Mouse (Mus musculus) heart, postnatal 10 days (tissue): ENCODE measurements around the gene Kmt2c. TPM values are rescaled to one million over a fixed set of nuclear protein-coding genes. Genes with fewer than 3 reads are reported as not detected.

Experiments used
- DNase-seq, 2 experiments: peaks; one replicate each; pipeline ENCODE4 v3.0.0; 2021
- intact Hi-C: fragments of 180-260 bp; cut with DNase I; formaldehyde crosslinking; loops from one replicate; pipeline ENCODE4 v1.15.1; 2025
- total RNA-seq, 2 experiments: library from RNA; stranded (reverse); gene quantifications; 2 replicates each; pipeline ENCODE4 v1.2.3; 2021

The Kmt2c gene
- total RNA-seq, 2 experiments from 2014 or later: 45.3 to 46.7 TPM

DNA sequence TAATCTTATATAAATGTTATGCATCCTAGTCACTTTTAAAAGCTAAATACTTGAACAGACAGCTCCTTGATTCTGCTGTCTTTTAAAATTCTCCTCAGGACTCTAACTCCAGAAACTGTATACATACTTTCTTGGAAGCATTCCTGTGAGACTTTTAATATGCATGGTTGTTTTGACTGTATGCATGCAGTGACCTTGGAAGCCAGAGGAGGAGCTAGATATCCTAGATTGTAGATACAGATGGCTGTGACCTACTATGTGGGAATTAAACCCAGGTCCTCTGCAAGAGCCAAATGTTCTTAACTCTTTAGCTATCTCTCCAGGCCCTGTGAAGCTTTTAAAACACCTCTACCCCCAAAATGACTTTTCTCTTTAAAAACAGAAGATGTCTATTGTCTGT lies 83.2 kb downstream of the Kmt2c start:
- intact Hi-C loops: no loop called here
- DNase-seq: no peak

DNA sequence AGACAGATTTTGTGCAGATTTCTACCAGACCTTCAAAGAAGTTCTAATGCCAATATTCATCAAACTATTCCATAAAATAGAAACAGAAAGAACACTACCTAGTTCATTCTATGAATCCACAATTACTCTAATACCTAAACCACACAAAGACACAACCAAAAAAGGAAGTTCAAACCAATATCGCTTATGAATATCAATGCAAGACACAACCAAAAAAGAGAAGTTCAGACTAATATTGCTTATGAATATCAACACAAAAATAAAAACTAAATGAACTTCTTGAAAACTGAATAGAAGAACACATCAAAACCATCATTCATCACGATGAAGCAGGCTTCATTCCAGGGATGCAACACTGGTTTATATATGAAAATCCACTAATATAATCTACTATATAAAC lies 101.9 kb downstream of the Kmt2c start:
- intact Hi-C loops: no loop called here
- no peak for DNase-seq

DNA sequence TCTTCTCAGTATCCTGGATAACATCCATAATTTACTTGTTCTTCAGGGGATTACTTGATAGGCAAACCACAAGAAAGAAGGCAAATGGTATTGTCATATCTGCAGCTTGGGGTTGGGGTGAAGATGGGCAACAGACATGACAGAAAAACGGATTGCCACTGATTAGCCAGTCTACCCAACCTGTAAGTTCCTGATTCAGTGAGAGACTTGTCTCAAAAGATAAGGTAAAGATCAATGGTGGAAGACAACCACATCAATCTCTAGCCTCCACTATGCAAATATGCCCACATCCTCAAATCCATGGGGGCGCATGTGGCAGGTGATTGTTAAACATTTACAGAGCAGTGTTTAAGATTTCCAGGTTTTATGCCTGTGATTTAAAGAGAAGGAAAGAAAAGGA lies 105.9 kb downstream of the Kmt2c start:
- intact Hi-C loops: no loop called here
- no peak for DNase-seq

DNA sequence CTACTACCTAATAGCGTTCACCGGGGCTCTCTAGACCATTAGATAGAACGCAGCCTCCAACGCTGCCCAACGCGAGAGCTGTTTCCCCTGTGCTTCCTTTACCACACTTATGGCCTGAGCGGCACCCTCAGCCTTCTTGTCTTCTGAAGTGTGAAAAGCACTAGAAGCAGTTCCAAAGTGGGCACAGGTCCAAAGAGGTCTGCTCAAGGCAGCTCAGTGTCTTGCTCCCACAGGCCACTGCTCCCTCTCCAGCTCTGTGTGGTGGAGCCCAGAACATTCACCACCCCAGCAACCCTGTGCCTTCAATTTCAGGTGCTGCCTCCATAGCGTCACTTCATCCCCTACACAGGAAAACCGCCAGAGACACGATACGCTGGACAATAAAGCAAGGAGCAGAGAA lies 115.0 kb downstream of the Kmt2c start:
- intact Hi-C loops: no loop called here
- peak; percentile 7 to 19 for DNase-seq

DNA sequence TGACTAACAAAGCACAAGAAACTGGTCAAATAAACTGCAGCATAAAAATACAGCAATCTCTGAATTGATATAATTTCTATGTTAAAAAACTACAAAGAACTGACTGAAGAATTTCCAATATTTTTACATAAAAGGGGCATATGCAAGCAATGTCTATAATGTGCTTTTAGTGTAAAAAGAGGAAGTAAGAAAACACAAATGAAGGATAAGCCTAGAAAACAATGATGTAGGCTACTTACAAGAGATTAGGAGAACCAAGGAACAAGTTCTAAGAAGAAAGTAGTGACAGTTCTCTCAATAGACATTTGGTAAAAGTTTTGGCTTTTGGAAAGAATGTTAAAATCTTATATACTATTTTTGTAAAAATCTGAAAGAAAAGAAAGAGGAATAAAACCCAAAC lies 119.4 kb downstream of the Kmt2c start:
- intact Hi-C loops: no loop called here
- DNase-seq: no peak

DNA sequence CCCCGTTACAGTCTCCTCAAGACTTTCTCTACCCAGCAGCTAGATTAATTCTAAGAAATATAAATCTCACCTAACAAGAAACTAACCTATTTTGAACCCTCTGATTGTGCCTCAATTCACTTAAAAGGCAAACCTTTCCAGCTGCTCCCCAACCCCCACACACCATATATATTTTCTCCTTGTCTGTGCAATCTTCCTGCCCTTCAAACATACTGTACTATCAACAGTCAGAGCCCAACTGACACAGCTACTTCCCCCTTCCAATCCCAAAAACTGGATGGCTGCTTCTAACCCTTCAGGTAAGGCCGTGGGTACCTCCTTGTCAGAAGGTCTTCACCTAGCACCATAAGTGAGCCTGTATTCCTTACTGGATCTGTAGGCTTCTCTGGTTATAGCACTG lies 130.2 kb downstream of the Kmt2c start:
- DNase-seq: no peak
- intact Hi-C loops: no loop called here

DNA sequence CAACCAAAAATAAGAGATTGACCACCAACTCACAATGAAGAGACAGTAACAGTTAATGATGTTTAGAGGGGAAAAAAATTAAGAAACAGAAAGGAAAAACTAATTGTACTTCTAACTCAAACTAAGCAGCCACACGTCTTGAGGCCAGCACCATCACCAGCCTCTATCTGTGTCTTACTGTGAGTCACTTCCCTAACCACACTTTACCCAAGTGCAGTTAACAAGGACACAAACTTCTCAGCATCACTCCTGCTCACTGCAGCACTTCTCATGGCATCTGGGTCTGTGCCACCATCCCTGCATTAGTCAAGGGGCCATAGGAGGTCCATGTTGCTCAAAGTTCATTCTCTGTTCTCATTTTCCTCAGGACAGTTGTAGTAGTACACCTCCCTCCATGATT lies 131.5 kb downstream of the Kmt2c start:
- DNase-seq: no peak
- intact Hi-C loops: no loop called here

DNA sequence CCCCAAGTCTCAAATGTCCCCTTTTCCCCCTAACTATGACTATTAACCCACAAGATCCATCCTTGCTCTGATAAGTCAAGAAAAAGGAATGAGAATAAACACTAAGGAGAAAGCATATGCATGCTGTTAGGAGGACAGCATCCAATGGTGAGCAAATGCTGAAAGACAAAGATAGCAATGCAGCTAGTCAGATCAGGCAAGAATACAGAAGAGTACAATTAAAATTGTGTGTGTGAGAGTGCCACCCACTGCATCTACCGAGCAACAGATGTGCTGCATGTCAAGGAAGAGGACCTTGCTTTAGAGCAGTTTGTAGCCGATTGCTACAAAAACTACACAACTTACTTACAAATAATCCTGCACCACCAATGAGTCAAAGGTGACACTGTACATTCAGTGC lies 145.1 kb downstream of the Kmt2c start:
- intact Hi-C loops: no loop called here
- DNase-seq: no peak

DNA sequence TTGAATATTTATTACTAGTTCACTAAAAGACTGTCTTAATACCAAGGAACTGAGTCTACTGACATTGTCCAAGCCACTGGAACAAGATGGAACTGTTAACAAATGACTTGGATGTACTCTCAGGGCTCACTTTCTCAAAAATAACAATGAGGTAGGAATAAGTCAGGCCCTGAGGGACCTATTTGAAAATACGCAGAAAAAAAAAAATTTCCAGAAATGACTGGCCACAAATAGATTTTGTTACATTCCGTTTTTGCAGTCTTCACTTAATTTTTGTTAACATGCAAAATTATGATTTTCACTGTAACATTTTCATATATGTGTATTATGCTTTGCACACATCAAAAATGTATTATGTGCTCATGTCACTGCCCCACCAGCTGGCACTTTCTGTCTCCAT lies 167.3 kb downstream of the Kmt2c start:
- intact Hi-C loops: no loop called here
- DNase-seq: no peak

DNA sequence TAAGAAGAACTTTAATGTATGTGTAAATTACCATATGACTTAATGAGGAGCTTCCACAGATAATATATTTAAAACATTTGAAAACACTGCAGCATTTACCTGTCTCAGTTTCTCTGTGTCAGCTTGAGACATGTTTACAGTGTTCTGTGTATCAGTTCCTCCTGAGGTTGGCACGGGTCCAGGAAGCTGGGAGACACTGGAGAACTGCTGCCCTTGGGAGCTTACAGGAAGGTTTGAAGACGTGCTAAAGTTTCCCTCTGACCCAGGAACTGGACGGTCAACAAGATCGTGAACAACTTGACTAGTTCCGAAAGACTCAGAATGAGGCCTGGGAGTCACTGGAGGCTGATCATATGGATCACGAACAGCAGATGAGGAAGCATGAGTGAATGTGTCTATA lies 184.7 kb downstream of the Kmt2c start:
- intact Hi-C loops: no loop called here
- DNase-seq: peak; percentile 10 to 28

DNA sequence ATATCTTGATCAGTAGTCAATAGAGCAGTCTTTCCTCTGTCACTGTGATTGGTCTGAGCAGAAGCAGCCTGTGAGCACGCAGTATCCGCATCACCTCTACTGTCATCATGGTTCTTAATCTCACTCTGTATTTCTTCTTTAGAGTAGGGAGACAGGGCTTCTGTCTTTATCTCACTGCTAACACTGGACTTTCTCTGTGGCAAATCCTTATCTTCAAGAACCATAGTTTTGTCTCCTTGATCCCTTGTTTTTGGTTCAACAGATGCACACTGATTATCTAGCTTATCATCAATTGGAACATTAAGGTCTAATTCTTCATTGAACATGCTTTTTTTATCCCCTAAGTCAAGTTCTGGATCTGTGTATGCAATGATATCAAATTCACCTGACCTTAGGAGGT lies 188.4 kb downstream of the Kmt2c start:
- intact Hi-C loops: no loop called here
- no peak for DNase-seq

DNA sequence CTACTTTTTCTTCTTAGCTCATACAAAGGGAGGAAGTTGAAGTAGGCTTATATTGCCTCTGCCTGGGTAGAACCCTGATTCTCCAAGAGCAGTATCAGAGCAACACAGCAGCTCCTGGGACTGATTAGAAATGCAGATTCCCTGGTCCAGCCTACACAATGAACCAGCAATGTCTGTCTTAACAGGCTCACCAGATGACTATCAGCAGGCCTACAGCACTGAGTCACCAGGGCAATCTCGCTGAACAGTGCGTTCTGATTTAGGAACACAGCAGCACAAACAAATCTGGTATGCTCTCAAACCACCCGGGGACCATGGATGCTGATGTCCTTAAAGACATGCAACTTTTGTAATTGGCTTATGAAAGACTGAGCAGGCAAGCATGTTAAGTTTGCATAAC lies 201.8 kb downstream of the Kmt2c start:
- intact Hi-C loops: no loop called here
- no peak for DNase-seq

DNA sequence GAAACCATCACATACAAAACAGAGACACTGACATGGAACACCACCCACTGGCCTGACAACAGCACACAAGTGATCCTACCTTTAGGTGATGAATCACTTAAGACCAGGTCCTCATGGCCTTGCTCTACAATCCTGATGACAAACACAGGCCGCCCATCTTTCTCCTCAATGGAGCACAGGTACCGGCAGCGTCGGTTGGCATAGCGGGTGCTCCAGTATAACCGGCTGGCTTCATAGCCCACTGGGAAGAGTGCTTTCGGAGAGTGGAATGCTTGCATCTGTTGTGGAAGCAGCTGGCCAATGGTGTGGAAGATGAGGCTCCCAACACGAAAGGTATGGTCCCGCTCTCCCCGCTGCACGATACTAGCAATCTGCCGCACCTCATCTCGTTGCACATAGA lies 214.6 kb downstream of the Kmt2c start:
- intact Hi-C loops: no loop called here
- no peak for DNase-seq

DNA sequence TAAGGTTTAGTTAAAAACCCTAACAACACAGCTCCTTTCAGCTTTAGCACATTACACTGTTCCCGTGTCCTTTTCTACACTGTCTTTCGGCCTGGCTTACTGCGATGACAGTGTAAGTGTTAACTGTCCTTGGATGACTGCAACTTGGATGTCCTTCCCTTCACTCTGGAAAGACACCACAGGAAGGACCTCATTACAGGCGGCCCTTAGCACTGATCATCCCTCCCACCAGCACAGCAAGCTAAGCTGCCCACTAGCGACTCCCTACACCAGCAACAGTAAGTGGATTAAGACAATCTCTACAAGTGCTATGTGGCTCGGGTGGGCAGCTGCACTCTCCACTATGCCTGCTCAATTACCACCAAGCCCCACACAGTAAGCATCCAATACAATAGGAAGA lies 222.2 kb downstream of the Kmt2c start:
- intact Hi-C loops: no loop called here
- DNase-seq: no peak

DNA sequence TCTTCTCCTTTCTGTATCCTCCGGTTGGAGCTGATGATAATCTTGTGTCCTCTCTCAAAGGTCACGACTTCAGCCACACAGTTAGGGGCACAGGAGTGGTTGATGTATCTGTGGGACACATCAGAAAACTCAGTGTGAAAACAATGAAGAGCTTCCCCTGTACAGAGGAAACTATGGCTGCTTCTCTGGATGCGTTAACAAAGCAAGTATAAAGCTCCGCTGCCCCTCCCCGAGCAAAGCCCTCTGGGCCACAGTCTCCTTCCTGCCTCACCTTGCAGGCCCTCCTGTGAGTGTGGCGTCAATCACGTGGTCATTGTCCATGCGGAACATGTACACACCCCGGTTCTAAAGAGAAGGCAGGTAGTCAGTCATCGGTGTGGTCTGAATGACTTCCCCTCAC lies 223.0 kb downstream of the Kmt2c start:
- intact Hi-C loops: no loop called here
- DNase-seq: no peak

DNA sequence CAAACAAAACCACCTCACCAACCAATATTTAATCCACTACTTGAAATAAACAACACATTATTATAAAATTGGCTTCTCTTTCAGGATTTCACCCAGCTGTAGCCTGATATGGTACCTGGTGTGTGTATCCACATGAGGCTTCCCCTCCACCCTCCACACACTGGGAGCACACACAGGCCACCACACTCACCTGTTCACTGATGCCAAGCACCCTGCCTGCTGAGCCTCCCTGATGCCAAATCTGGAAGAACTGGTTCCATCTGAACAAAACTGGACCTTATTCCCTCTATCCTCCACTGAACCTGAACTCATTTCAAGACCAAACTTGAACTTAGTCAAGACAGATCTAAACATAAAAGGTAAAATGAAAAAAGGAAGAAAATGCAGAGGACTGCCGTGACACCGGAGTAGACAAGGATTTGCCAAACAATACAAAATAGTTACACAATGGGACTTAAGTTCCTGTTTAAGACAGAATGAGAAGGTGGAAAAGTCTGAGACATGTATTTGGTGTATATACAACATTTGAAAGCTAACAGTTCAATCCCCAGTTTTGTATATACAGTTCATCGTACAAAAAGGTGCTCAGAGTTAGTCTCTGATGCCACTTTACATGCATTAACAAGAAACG lies 230.2 kb downstream of the Kmt2c start:
- intact Hi-C loops: no loop called here

DNA sequence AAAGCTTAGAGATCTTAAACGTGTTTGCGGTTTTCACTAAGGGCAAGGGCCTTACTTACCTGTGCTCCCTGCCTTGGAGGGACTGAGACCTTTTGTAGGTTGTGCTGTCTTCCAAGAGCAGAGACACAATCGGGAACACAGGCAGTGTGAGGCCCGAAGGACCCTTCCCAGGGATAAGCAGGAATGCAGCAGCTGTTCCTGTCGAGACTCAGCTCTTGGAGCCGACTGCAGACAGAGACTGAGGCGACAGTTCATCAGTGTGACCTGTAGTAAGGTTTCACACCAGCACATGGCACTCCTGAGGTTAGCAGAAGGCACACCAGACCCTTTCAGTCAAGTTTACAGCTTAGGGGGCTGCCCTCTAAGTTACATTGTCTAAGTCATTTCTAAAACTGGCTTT lies 236.3 kb downstream of the Kmt2c start:
- intact Hi-C loops: no loop called here
- no peak for DNase-seq

More for the DNA sequence above, 230.2 kb downstream of the Kmt2c start:
- DNase-seq: no peak

DNA sequence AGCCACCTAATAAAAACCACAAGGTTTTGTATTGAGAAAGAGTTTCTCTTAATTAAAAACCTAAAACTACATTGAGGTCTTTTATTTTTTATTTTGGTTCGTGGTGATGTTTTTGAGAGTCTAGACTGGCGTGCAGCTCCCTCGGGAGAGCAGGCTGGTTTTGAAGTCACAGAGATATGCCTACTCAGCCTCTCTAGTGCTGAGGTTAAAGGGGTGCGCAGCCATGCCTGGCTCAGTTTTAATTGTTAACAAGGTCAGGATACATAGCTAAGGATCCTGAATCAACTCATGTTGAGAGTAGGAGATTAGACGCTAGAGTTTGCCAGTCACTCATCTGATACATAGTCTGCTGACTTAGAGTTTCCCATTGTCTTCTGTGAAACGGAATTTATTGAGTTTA lies 237.1 kb downstream of the Kmt2c start:
- DNase-seq: no peak
- intact Hi-C loops: no loop called here

DNA sequence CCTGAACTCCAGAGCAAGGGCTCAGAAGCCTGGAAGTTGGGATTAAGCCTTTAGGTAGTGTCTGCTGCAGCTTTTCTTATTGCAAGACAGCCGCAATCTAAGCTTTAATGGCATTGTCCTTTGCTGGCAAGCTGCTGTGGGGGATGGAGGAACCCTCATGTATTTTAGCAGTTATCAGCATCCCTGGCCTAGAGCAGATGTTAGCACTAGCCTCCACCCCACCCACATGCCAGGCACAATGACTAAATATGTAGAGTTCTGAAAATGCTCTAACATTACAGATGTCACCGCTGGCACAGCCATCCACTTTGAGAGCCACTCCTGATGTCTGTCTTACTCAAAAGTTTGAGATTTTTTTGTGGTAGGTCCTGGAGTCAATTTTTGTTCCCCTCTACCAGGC lies 241.9 kb downstream of the Kmt2c start:
- DNase-seq: no peak
- intact Hi-C loops: no loop called here

DNA sequence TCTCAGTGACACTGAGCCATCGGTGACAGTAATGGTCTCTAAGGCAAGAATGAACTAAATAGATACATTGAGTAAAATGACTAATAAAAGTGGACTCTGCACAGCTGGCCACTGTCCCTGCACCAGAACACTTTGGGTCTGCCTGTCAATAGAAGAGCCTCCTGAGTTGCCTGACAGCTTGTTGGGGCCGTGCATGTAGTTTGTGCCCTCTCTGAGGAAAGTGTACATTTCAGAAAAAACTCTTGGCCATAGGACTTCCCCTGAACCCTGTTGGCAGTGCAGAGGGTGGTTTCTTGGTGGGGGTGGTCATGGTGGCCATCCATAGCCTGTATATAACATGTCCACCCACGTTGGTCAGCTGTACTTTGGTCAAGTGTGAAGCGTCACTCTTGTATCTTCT lies 244.1 kb downstream of the Kmt2c start:
- no peak for DNase-seq
- intact Hi-C loops: no loop called here

DNA sequence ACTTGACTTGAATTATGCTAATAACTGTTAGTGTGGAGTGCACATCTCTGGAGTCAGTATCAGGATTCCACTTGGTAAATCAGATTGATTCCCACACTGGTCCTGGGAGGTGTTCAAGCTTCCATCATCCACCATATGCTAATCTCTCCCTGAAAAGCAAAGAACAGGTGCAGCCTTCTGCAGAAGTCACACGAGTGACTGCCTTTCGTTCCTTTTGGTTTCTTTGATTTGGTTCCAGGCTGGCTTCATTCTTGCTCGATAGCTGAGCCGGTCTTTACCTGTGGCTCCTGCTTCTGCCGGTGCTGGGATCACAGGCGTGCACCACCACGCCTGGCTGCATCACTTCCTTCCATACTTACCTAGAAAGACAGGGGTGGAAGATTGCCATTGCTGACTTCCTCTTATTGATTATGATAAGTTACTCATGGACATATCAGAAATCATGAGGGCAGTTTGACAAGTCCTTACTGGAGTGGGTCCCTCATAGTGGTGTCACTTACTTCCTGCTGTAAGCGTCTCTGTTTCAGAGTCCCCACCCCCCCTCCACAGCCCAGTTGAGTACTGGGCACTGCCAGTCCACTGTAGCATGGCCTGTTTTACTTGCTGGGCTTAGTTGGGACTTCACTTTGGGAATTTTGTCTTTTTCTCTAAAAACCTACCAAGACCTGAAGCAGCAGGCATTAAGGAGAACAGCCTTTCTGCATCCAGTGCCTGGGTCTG lies 245.6 kb downstream of the Kmt2c start:
- DNase-seq: no peak
- intact Hi-C loops: no loop called here

DNA sequence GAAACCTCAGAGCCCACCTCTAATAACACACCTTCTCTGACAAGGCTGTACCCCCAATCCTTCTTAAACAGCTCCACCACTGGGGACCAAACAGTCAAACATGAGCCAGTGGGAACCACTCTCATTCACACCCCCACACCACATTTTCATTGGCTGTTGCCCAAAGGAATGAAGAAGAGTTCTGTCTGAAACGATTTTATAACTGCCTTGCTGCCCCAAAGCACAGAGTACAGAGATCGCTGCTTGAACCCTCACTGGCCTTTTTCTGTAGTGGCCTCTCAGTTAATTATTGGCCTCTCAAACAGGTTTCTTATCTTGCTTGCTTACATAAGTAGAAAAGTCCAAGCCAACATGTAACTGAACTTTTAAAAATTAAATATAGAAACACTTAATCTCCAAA lies 246.2 kb downstream of the Kmt2c start:
- DNase-seq: no peak
- intact Hi-C loops: no loop called here

DNA sequence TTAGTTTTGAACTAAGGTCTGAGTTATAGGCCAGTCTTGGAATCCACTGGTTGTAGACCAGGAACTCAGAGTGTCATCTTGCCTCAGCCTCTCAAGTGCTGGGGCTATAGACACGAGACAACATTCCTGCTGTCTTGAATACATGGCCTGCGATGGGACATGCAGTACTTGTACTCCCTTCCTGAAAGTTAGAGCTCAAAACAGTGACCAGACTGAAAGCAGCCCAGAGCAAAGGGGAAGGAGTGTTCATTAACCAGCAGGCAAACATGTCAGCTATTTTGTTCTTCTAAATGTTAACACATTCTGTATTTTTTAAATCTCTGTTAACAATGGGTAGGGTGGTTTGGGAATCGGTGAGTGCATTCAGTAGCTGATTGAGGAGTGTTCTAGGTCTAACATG lies 251.5 kb downstream of the Kmt2c start:
- intact Hi-C loops: no loop called here
- no peak for DNase-seq
